Comparison of ENCODE assay signal across 8 mouse cellular contexts in genomic region chr8:124949209-124950068, GRCm38 (mm10). TPM values are rescaled to one million over a fixed set of nuclear protein-coding genes. Genes with fewer than 3 reads are reported as not detected.
DNase-seq lines count a peak whose midpoint lies in the region; ATAC-seq and TF ChIP-seq lines count a peak whose summit lies in the region.

TSS of gene Egln1 (minus strand) at chr8:124949324.

- intact Hi-C loops in heart, adult 2 months (cut with DNase I): loop anchor here (5.0 kb wide), 1 partner anchor 37 kb away; no protein-coding TSS in a partner anchor

- TF ChIP-seq EP300 in heart, adult 2 months (IDR thresholded peaks at IDR 0.05; ENCODE audit: insufficient read depth, low read depth, low read length): no peak

- H3K9me3 ChIP-seq in embryonic facial prominence, embryonic 13.5 days: no peaks in the 10 kb centered on the region
- H3K9me3 ChIP-seq in limb, embryonic 15.5 days: no peaks in the 10 kb centered on the region
- no peaks in the 10 kb centered on the region for H3K9me3 ChIP-seq in midbrain, postnatal 0 days (ENCODE audit: low read length)

- peaks cover 42% of the 10 kb centered on the region for H3K4me1 ChIP-seq in embryonic facial prominence, embryonic 13.5 days
- peaks cover 18% of the 10 kb centered on the region for H3K4me1 ChIP-seq in heart, adult 2 months (ENCODE audit: control insufficient read depth, insufficient read depth, low read length)
- peaks cover 43% of the 10 kb centered on the region for H3K4me1 ChIP-seq in limb, embryonic 15.5 days
- H3K4me1 ChIP-seq in midbrain, postnatal 0 days (ENCODE audit: insufficient read depth, low read length): peaks cover 19% of the 10 kb centered on the region

- peak within 1 kb of the TSS; percentile 94 for H3K27ac ChIP-seq in embryonic facial prominence, embryonic 13.5 days
- peak within 1 kb of the TSS; percentile 98 for H3K27ac ChIP-seq in heart, adult 2 months
- H3K27ac ChIP-seq in limb, embryonic 15.5 days: peak within 1 kb of the TSS; percentile 96
- peak within 1 kb of the TSS; percentile 97 for H3K27ac ChIP-seq in midbrain, postnatal 0 days (ENCODE audit: low read depth, low read length)

- peak within 1 kb of the TSS; percentile 89 for H3K4me3 ChIP-seq in embryonic facial prominence, embryonic 13.5 days
- H3K4me3 ChIP-seq in heart, adult 2 months: peak within 1 kb of the TSS; percentile 99
- H3K4me3 ChIP-seq in limb, embryonic 15.5 days: peak within 1 kb of the TSS; percentile 86
- H3K4me3 ChIP-seq in midbrain, postnatal 0 days (ENCODE audit: low read depth, low read length): peak within 1 kb of the TSS; percentile 68

- H3K79me2 ChIP-seq in heart, adult 2 months (replicated peaks; ENCODE audit: control insufficient read depth, insufficient read depth, low read length): peaks cover 11% of the 10 kb centered on the region; the same call in 1 of the 2 replicates

- no peaks in the 10 kb centered on the region for H3K27me3 ChIP-seq in embryonic facial prominence, embryonic 13.5 days
- no peaks in the 10 kb centered on the region for H3K27me3 ChIP-seq in heart, adult 2 months (ENCODE audit: control insufficient read depth, insufficient read depth, low read length)
- H3K27me3 ChIP-seq in limb, embryonic 15.5 days: no peaks in the 10 kb centered on the region
- no peaks in the 10 kb centered on the region for H3K27me3 ChIP-seq in midbrain, postnatal 0 days (ENCODE audit: insufficient read depth, low read length)

- peak within 1 kb of the TSS; percentile 89 for H3K4me2 ChIP-seq in embryonic facial prominence, embryonic 13.5 days
- H3K4me2 ChIP-seq in limb, embryonic 15.5 days: peak within 1 kb of the TSS; percentile 86
- H3K4me2 ChIP-seq in midbrain, postnatal 0 days (ENCODE audit: low read depth, low read length, poor library complexity, severe bottlenecking): peak within 1 kb of the TSS; percentile 87

- DNase-seq in 416B (ENCODE audit: low read depth): peak; percentile 71
- DNase-seq in adrenal gland, postnatal 4 days (ENCODE audit: low spot score in 2 of 2): peak; percentile 41 to 62
- DNase-seq in heart, adult 2 months: peak; percentile 89 to 94
- DNase-seq in kidney, adult 8-10 months: peak; percentile 83
- DNase-seq in midbrain, postnatal 0 days (ENCODE audit: low spot score): peak; percentile 86
- DNase-seq in spleen, postnatal 36 days (ENCODE audit: low spot score in 2 of 2): peak; percentile 81 to 85

- WGBS in embryonic facial prominence, embryonic 13.5 days: under 1% methylated on average over 71 of the region's 98 CpGs
- 7% methylated on average over 86 of the region's 98 CpGs for WGBS in heart, adult 2 months
- WGBS in limb, embryonic 15.5 days: under 1% methylated on average over 74 of the region's 98 CpGs
- under 1% methylated on average over 49 of the region's 98 CpGs for WGBS in midbrain, postnatal 0 days

- TF ChIP-seq POLR2A in heart, adult 2 months (IDR thresholded peaks at IDR 0.05; ENCODE audit: insufficient read depth, low read depth, low read length): peak; percentile 76

- ATAC-seq in embryonic facial prominence, embryonic 13.5 days (ENCODE audit: insufficient number of reproducible peaks, insufficient read depth, low FRiP score, low TSS enrichment, low read depth): peak; percentile 73
- peak; percentile 87 for ATAC-seq in limb, embryonic 15.5 days (ENCODE audit: insufficient number of reproducible peaks, low FRiP score, low TSS enrichment, low read depth)
- ATAC-seq in midbrain, postnatal 0 days (ENCODE audit: low FRiP score): peak; percentile 82

- no peaks in the 10 kb centered on the region for H3K36me3 ChIP-seq in embryonic facial prominence, embryonic 13.5 days
- H3K36me3 ChIP-seq in heart, adult 2 months (ENCODE audit: control insufficient read depth, insufficient read depth, low read length): peaks cover 7% of the 10 kb centered on the region
- no peaks in the 10 kb centered on the region for H3K36me3 ChIP-seq in limb, embryonic 15.5 days
- H3K36me3 ChIP-seq in midbrain, postnatal 0 days (ENCODE audit: insufficient read depth, low read length): no peaks in the 10 kb centered on the region

- peak within 1 kb of the TSS; percentile 93 for H3K9ac ChIP-seq in embryonic facial prominence, embryonic 13.5 days
- H3K9ac ChIP-seq in heart, adult 2 months (ENCODE audit: low read depth, low read length): peak within 1 kb of the TSS; percentile 100
- peak within 1 kb of the TSS; percentile 87 for H3K9ac ChIP-seq in limb, embryonic 15.5 days
- peak within 1 kb of the TSS; percentile 97 for H3K9ac ChIP-seq in midbrain, postnatal 0 days (replicated peaks; ENCODE audit: low read length, poor library complexity, severe bottlenecking)

- peak; percentile 34 for TF ChIP-seq CTCF in heart, adult 2 months (IDR thresholded peaks at IDR 0.05)
- no peak for TF ChIP-seq CTCF in midbrain, postnatal 0 days (IDR thresholded peaks at IDR 0.05)

RNA-seq across cellular contexts. Expression of gene Egln1, which starts in this region (rescaled TPM):
- total RNA-seq in adrenal gland, postnatal 4 days (2021): 10 to 100 TPM; 45.2 to 47.4 TPM
- 15.0 and 16.3 TPM in 2 replicates for polyA plus RNA-seq in embryonic facial prominence, embryonic 13.5 days (2015; fragmentation: Nextera tagmentation; extraction: Ambion mirVana)
- 100 to 1,000 TPM; 331 to 374 TPM for total RNA-seq in heart, adult 2 months (2021)
- polyA plus RNA-seq in heart, adult 2 months (2012; rRNA removed): 146 and 227 TPM in 2 replicates
- polyA plus RNA-seq in limb, embryonic 15.5 days (2015; fragmentation: Nextera tagmentation; extraction: Ambion mirVana): 13.4 and 16.5 TPM in 2 replicates
- 42.1 and 52.7 TPM in 2 replicates for total RNA-seq in midbrain, postnatal 0 days (2014; rRNA removed)
- polyA plus RNA-seq in midbrain, postnatal 0 days (2015; fragmentation: Nextera tagmentation; extraction: Ambion mirVana): 12.9 and 13.6 TPM in 2 replicates

Comparison
In these comparisons a context has a peak if more than half of its experiments do, and no peak if none do; other contexts are left out.
1. Peak in every context shown above with its lines: DNase-seq, ATAC-seq, H3K4me3 ChIP-seq and H3K27ac ChIP-seq.